Mouse (Mus musculus) stomach, embryonic 16.5 days (tissue): Measurements from ENCODE around the gene Dnajb3. TPM values are rescaled to one million over a fixed set of nuclear protein-coding genes. Genes with fewer than 3 reads are reported as not detected.
A peak's percentile ranks its signal among the peaks of the same experiment; 100 is the strongest.

Experiments used
- ATAC-seq: fragments of 200-750 bp; cut with Nextera tagmentation; 2 replicates; pipeline ENCODE4 v1.8.0; 2017; ENCODE audit warnings: moderate number of reproducible peaks, moderate TSS enrichment; ENCODE audit not compliant: insufficient read depth, low FRiP score
- H3K27ac ChIP-seq: fragments of 300-500 bp; sonication (generic); 2 replicates; pipeline ENCODE4 v1.5.1; 2014; ENCODE audit warnings: low read length
- H3K27me3 ChIP-seq: fragments of 300-500 bp; sonication (generic); 2 replicates; pipeline ENCODE4 v1.6.1; 2014; ENCODE audit warnings: low read length, control low read depth, mixed read lengths; ENCODE audit not compliant: control insufficient read depth, insufficient read depth
- H3K36me3 ChIP-seq: fragments of 300-500 bp; sonication (generic); 2 replicates; pipeline ENCODE4 v1.6.1; 2014; ENCODE audit warnings: low read length; ENCODE audit not compliant: control insufficient read depth, insufficient read depth
- H3K4me1 ChIP-seq: fragments of 300-500 bp; sonication (generic); 2 replicates; pipeline ENCODE4 v1.6.1; 2014; ENCODE audit warnings: low read length, control low read depth, mixed read lengths; ENCODE audit not compliant: control insufficient read depth, insufficient read depth
- H3K4me2 ChIP-seq: fragments of 300-500 bp; sonication (generic); 2 replicates; pipeline ENCODE4 v1.6.1; 2014; ENCODE audit warnings: low read depth, low read length, mixed read lengths
- H3K4me3 ChIP-seq: fragments of 300-500 bp; sonication (generic); replicated peaks from 2 replicates; pipeline ENCODE4 v1.5.1; 2014; ENCODE audit warnings: mild to moderate bottlenecking, low read length
- H3K9ac ChIP-seq: fragments of 300-500 bp; sonication (generic); 2 replicates; pipeline ENCODE4 v1.6.1; 2014; ENCODE audit warnings: low read length
- H3K9me3 ChIP-seq: fragments of 300-500 bp; sonication (generic); replicated peaks from 2 replicates; pipeline ENCODE4 v1.6.1; 2016; ENCODE audit warnings: low read length, control low read depth; ENCODE audit not compliant: control insufficient read depth
- WGBS: fragments of 180-500 bp; shearing (Covaris S2); extraction: QIAGEN DNeasy Blood & Tissue Kit; methylation state at CpG from one replicate; pipeline ENCODE4 v1.1.7; 2014; 5-methylcytosine and 5-hydroxymethylcytosine counted together
- polyA plus RNA-seq: library from polyadenylated mRNA; unstranded; fragments of >200 nt; fragmentation: Nextera tagmentation; extraction: Ambion mirVana; gene quantifications from 2 replicates; pipeline ENCODE4 v1.2.1, GENCODE M21; 2015

The Dnajb3 gene
- polyA plus RNA-seq, result 6.6 and 7.6 TPM in 2 replicates

DNA sequence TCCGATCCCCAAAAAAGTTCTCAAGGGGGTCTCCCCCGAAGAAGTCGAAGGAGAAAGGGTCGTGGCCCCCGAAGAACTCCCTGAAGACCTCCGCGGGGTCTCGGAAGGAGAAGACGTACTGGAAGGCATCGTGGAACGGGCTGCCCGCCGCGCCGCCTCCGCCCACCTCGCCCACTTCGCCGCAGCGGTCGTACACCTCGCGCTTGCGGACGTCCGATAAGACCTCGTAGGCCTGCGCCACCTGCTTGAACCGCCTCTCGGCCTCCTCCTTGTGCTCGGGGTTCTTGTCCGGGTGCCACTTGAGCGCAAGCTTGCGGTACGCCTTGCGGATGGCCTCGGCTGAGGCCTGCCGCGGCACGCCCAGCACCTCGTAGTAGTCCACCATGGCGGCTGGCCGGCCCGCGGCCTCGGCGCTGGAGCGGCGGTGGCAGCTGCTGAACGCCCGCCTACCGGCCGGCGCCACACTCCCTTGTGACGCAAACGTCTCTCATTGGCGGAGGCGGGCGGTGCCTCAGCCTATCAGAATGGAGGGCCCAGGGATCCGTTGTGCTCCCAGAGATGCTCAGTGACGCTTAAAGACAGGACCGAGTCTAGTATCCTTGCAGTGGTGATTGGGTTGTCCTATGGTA is at the start of gene Dnajb3:
Gene Dnajb3, minus strand, starts transcription at position 489 of the 629 bp plus-strand sequence.
- H3K36me3 ChIP-seq, result no peaks in the 10 kb centered on the region
- H3K4me2 ChIP-seq, result peak within 1 kb of the TSS; percentile 83
- H3K4me3 ChIP-seq, result peak within 1 kb of the TSS; percentile 51
- 5% methylated on average over 59 of the region's 62 CpGs for WGBS
- H3K27ac ChIP-seq, result peak within 1 kb of the TSS; percentile 52
- H3K9ac ChIP-seq, result peak within 1 kb of the TSS; percentile 84
- ATAC-seq, result peak; percentile 96
- H3K4me1 ChIP-seq, result peaks cover 6% of the 10 kb centered on the region; the same call in 1 of the 2 replicates
- H3K9me3 ChIP-seq, result no peaks in the 10 kb centered on the region
- no peaks in the 10 kb centered on the region for H3K27me3 ChIP-seq

DNA sequence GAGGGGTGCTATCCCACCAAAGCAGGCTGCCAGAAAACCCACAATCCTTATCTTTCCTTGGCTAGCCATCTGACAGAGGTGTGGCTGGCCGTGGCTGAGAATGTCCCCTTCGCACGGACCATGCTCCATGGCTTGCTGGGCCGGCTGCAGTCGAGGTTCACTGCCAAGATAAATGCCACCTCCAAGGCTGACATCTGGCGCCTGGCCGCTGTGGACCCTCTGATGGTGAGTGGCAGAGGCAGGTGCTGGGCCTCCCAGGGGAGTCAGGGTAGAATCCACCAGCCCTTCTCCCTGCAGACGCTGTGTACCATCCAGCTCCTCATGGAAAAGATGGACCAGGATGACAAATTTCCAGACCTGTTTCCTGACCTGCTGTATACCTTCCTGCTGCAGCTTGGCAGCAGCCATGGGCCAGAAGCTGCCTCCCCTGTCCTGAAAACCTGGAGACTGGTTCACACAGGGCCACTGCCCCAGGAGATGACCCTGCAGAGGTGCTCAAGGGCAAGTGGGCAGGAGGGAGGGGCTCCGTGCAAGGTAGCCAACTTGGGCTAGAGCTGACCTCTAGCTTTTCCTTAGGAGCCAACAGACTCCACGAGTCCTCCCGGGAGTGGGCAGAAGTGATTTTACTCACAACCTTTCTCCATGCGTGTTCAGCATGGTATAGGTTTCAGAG is 49.3 kb upstream of the Dnajb3 start:
- 85% methylated on average over 12 of the region's 12 CpGs for WGBS
- no peak overlapping the region for H3K27ac ChIP-seq
- H3K36me3 ChIP-seq, result peaks cover 5% of the 10 kb centered on the region; the same call in 1 of the 2 replicates
- peak; percentile 0; the same call in 1 of the 2 replicates for ATAC-seq
- no peak overlapping the region for H3K4me2 ChIP-seq
- peaks cover 23% of the 10 kb centered on the region for H3K9me3 ChIP-seq
- H3K4me1 ChIP-seq, result peaks cover 6% of the 10 kb centered on the region; the same call in 1 of the 2 replicates
- H3K9ac ChIP-seq, result no peak overlapping the region
- no peak overlapping the region for H3K4me3 ChIP-seq
- no peaks in the 10 kb centered on the region for H3K27me3 ChIP-seq

DNA sequence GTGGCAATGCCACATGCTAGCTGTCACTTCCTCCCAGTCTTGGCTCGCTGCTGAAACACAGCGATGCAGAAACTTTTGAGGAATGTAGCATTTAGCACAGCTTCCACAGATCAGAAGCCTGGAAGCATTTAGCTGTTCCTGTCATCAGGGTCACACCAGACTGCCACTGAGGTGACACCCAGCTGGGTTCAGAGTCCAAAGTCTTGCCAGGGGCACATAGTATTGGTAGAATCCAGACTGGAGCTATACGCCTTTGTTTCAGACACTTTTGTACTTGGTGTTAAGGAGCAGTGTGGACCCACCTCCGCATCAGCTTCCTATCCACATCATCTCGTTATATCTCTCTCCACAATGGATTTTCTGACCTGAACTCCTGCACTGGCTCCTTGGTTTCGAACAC is 48.0 kb upstream of the Dnajb3 start:
- H3K4me2 ChIP-seq, result no peak overlapping the region
- peaks cover 29% of the 10 kb centered on the region for H3K9me3 ChIP-seq
- WGBS, result 71% methylated on average over 6 of the region's 6 CpGs
- H3K36me3 ChIP-seq, result no peaks in the 10 kb centered on the region
- H3K27ac ChIP-seq, result no peak overlapping the region
- no peak for ATAC-seq
- no peaks in the 10 kb centered on the region for H3K27me3 ChIP-seq
- no peak overlapping the region for H3K9ac ChIP-seq
- no peak overlapping the region for H3K4me3 ChIP-seq
- no peaks in the 10 kb centered on the region for H3K4me1 ChIP-seq

DNA sequence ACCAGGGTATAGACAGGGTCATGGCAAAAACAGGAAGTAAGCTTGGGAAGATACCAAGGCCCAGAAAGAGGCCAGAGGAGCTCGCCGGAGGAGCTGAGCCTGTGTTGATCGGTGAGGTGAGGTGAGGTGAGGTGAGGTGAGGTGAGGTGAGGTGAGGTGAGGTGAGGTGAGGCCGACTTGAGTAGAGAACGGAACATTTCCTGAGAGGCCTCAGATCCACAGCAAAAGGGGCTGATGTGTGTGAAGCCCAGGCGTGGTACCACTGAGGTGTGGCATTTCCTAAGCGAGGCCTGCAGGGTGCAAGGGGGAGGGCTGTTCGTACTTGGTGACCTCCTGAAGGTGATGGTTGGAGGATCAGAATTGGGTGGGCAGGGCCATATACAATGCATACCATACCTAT is 47.5 kb upstream of the Dnajb3 start:
- ATAC-seq, result no peak
- no peak overlapping the region for H3K4me2 ChIP-seq
- no peak overlapping the region for H3K9ac ChIP-seq
- WGBS, result 68% methylated on average over 8 of the region's 8 CpGs
- H3K27me3 ChIP-seq, result no peaks in the 10 kb centered on the region
- peaks cover 31% of the 10 kb centered on the region for H3K9me3 ChIP-seq
- H3K4me1 ChIP-seq, result no peaks in the 10 kb centered on the region
- no peaks in the 10 kb centered on the region for H3K36me3 ChIP-seq
- H3K4me3 ChIP-seq, result no peak overlapping the region
- no peak overlapping the region for H3K27ac ChIP-seq

DNA sequence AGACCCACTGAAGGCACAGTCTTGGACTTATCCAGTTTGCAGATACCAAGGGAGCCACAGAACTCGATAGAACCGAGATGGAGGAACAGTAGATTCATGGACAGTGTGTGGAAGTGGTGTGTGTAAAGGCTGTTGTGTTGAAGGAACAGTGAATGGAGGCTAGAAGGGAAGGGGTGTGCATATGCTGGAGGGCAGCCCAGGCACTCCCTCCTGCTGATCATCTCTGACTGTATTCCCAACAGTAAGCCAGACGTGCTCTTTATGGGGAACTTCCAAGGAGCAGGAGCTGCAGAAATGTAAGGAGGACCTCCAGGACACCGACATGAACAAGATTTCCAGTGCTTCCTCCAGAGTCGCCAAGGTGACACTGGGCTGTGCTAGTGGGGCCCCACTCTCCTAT is 44.4 kb upstream of the Dnajb3 start:
- Histone ChIP-seq H3K27me3 (no peaks in the 10 kb centered on the region), H3K9me3 (peaks cover 41% of the 10 kb centered on the region), H3K36me3 (no peaks in the 10 kb centered on the region), H3K4me2 (no peak overlapping the region), H3K27ac (no peak overlapping the region), H3K4me1 (no peaks in the 10 kb centered on the region), H3K9ac (no peak overlapping the region), H3K4me3 (no peak overlapping the region)
- no peak for ATAC-seq
- WGBS, result 79% methylated on average over 5 of the region's 5 CpGs

DNA sequence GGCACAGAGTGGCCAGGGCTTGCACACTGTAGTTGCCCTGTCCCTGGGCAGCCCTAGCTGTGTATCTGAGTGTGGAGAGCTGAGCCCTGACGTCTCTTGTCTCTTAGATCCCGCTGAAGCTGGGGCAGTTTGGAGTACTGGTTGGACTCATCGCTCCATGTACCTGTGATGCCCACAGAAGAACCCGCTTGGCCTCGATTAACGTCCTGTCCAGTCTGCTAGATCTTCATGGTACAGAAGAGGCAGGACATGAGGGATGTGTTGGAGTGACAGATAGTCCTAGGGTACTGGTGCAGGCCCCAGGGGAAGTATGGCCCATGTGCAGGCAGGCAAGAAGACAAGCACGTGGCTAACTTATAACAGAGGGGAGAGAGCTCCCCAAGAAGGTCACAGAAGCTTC is 44.0 kb upstream of the Dnajb3 start:
- H3K9ac ChIP-seq, result no peak overlapping the region
- peaks cover 38% of the 10 kb centered on the region for H3K9me3 ChIP-seq
- no peak overlapping the region for H3K27ac ChIP-seq
- H3K4me1 ChIP-seq, result no peaks in the 10 kb centered on the region
- no peak overlapping the region for H3K4me3 ChIP-seq
- no peaks in the 10 kb centered on the region for H3K36me3 ChIP-seq
- 76% methylated on average over 7 of the region's 7 CpGs for WGBS
- no peak overlapping the region for H3K4me2 ChIP-seq
- ATAC-seq, result no peak; the same call in 1 of the 2 replicates
- H3K27me3 ChIP-seq, result no peaks in the 10 kb centered on the region

DNA sequence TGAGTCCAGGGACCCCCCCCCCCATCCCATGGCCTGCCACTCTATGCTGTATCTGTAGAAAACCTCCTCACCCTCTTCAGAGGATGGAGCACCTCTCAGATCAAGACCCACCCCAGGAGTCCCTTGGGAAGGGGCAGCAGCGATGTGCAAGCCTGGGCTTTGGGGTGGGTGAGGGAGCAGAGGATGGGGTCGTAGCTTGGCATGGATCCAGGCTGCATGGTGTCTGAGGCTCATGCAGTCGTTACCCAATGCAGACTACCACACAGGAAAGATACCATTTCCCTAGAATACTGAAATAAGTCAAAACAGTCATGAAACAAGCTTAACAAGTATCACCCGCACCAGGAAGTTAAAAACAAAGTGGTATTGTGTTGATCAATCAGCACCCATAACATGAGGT is 43.1 kb upstream of the Dnajb3 start:
- WGBS, result 66% methylated on average over 4 of the region's 4 CpGs
- Histone ChIP-seq H3K4me2 (no peak overlapping the region), H3K4me3 (no peak overlapping the region), H3K27ac (no peak overlapping the region), H3K9ac (no peak overlapping the region), H3K4me1 (no peaks in the 10 kb centered on the region), H3K9me3 (peaks cover 35% of the 10 kb centered on the region), H3K27me3 (no peaks in the 10 kb centered on the region), H3K36me3 (no peaks in the 10 kb centered on the region)
- no peak for ATAC-seq

DNA sequence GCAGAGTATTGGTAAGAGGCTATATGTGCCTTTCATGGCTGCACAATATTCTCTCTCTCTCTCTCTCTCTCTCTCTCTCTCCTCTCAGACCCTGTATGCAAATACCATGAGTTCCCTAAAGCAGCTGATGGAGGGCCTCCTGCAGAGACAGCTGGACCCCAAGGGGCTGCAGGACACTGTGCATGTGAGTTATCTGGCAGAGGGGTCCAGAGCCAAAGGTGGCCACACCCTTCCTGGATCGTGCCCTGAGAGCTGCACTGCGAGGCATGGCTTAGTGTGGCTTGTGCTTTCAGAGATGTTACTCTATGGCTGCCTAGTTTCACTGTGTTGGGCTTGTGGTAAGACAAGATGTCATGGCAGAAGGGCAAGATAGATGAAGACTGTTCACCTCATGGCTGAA is 42.1 kb upstream of the Dnajb3 start:
- Histone ChIP-seq H3K27me3 (no peaks in the 10 kb centered on the region), H3K4me3 (no peak overlapping the region), H3K9me3 (peaks cover 35% of the 10 kb centered on the region), H3K4me2 (no peak overlapping the region), H3K9ac (no peak overlapping the region), H3K36me3 (no peaks in the 10 kb centered on the region), H3K27ac (no peak overlapping the region), H3K4me1 (no peaks in the 10 kb centered on the region)
- ATAC-seq, result no peak
- 48% methylated on average over 2 of the region's 2 CpGs for WGBS

DNA sequence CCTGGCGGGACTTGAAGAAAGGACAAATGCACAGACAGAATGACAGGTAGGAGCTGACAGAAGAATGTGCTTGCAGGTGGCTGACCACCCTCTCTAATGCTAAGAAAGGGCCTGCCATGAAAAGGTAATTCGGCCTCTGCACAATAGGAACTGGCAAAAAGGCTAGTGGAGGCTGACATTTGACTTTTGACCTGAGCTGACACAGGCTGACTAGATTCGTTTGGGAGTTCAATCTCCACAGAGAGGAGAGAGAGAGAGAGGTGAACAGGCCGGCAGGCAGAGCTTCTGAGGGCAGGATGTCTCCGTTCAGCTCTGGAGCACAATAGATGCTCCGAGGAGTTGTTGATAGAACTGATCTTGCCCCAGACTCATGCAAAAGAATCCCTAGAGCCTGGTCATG is 40.8 kb upstream of the Dnajb3 start:
- Histone ChIP-seq H3K36me3 (no peaks in the 10 kb centered on the region), H3K4me1 (no peaks in the 10 kb centered on the region), H3K4me2 (no peak overlapping the region), H3K27ac (no peak overlapping the region), H3K9me3 (peaks cover 31% of the 10 kb centered on the region), H3K9ac (no peak overlapping the region), H3K27me3 (no peaks in the 10 kb centered on the region), H3K4me3 (no peak overlapping the region)
- 43% methylated on average over 6 of the region's 6 CpGs for WGBS
- no peak for ATAC-seq
